Mouse (Mus musculus): ENCODE measurements around the gene Tln1.

GRCm38 (mm10) chr4:43497946-43498345, 64.5 kb downstream of the Tln1 start:
- TF ChIP-seq POLR2A (IDR thresholded peaks at IDR 0.05; ENCODE audit: borderline replicate concordance, low read depth, low read length): no peak
- no peak for TF ChIP-seq CTCF (IDR thresholded peaks at IDR 0.05; ENCODE audit: low read depth, low read length)

Data from bone marrow macrophage, adult 2 months (primary cell).